Mouse (Mus musculus): ENCODE results near the gene Anks1b. TPM values are rescaled to one million over a fixed set of nuclear protein-coding genes. Genes with fewer than 3 reads are reported as not detected.
"Not testable (repeated sequence)": the region's sequence is repeated elsewhere in the genome, so short reads cannot be mapped to it uniquely, and the experiment has no call there.

Gene Anks1b
- polyA plus RNA-seq, 1 experiment from 2014 or later: 13.0 TPM

DNA sequence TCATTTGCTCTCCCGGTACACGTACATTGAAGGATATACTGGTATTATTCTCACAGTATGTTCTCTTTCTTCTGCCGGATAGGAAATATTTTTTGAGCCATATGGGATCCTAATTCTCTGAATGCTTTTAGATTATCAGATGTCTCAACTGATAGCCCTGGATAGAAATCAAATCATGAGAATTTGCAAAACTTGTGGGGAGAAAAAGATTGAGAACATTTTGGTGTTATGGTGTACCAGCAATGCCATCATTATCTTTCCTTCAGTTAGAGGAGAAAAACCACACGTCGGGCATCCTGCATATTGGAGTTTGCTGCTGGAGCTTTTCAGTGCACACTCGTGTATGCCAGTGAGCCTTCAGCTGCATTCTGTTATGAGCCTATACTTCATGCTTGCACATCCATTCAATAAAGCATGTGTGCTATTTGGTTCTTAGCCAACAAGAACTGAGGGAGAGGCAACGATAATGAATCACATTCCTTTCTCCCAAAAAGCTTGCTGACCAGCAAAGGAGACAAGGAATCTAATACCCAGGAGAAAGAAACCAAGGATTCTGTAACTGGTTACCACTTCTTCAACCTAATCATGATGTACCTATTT, 756.9 kb downstream of the Anks1b start:
- 93% methylated on average over 7 of the region's 7 CpGs for WGBS
- Histone ChIP-seq H3K9ac (ENCODE audit: low read depth, low read length) (no peak overlapping the region), H3K27me3 (ENCODE audit: control insufficient read depth, insufficient read depth, low read length) (no peaks in the 10 kb centered on the region), H3K27ac (ENCODE audit: low read depth, low read length) (no peak overlapping the region), H3K4me1 (replicated peaks; ENCODE audit: control insufficient read depth, insufficient read depth, low read length) (no peaks in the 10 kb centered on the region), H3K36me3 (ENCODE audit: control insufficient read depth, insufficient read depth, low read length) (no peaks in the 10 kb centered on the region), H3K4me3 (ENCODE audit: low read depth, low read length) (no peak overlapping the region), H3K4me2 (replicated peaks; ENCODE audit: low read depth, low read length) (no peak overlapping the region), H3K9me3 (ENCODE audit: control insufficient read depth, low read length) (no peaks in the 10 kb centered on the region)
- DNase-seq (ENCODE audit: low spot score) (no peak), ATAC-seq (ENCODE audit: low FRiP score) (no peak)

GRCm38 (mm10) chr10:90630794-90631193, 757.5 kb downstream of the Anks1b start:
- not testable (repeated sequence) for H3K4me3 ChIP-seq (ENCODE audit: low read depth, low read length); H3K27ac ChIP-seq (ENCODE audit: low read depth, low read length); H3K4me2 ChIP-seq (replicated peaks; ENCODE audit: low read depth, low read length); ATAC-seq (ENCODE audit: low FRiP score); H3K9ac ChIP-seq (ENCODE audit: low read depth, low read length); DNase-seq (ENCODE audit: low spot score); H3K36me3 ChIP-seq (ENCODE audit: control insufficient read depth, insufficient read depth, low read length); H3K4me1 ChIP-seq (replicated peaks; ENCODE audit: control insufficient read depth, insufficient read depth, low read length); H3K27me3 ChIP-seq (ENCODE audit: control insufficient read depth, insufficient read depth, low read length); H3K9me3 ChIP-seq (ENCODE audit: control insufficient read depth, low read length)
- 86% methylated on average over 3 of the region's 3 CpGs for WGBS

- Histone ChIP-seq H3K9me3 (ENCODE audit: control insufficient read depth, low read length) (no peaks in the 10 kb centered on the region), H3K4me2 (replicated peaks; ENCODE audit: low read depth, low read length) (no peak overlapping the region), H3K27ac (ENCODE audit: low read depth, low read length) (no peak overlapping the region), H3K36me3 (ENCODE audit: control insufficient read depth, insufficient read depth, low read length) (no peaks in the 10 kb centered on the region), H3K4me3 (ENCODE audit: low read depth, low read length) (no peak overlapping the region), H3K27me3 (ENCODE audit: control insufficient read depth, insufficient read depth, low read length) (no peaks in the 10 kb centered on the region), H3K9ac (ENCODE audit: low read depth, low read length) (no peak overlapping the region), H3K4me1 (replicated peaks; ENCODE audit: control insufficient read depth, insufficient read depth, low read length) (no peaks in the 10 kb centered on the region)
- no peak for ATAC-seq (ENCODE audit: low FRiP score)
- 76% methylated on average over 4 of the region's 4 CpGs for WGBS
- DNase-seq (ENCODE audit: low spot score): no peak
Observed at GRCm38 (mm10) chr10:90637352-90637751, 764.0 kb downstream of the Anks1b start.

- DNase-seq (ENCODE audit: low spot score): no peak
- H3K36me3 ChIP-seq (ENCODE audit: control insufficient read depth, insufficient read depth, low read length): no peaks in the 10 kb centered on the region
- no peak overlapping the region for H3K4me3 ChIP-seq (ENCODE audit: low read depth, low read length)
- H3K9ac ChIP-seq (ENCODE audit: low read depth, low read length): no peak overlapping the region
- H3K9me3 ChIP-seq (ENCODE audit: control insufficient read depth, low read length): no peaks in the 10 kb centered on the region
- no peaks in the 10 kb centered on the region for H3K27me3 ChIP-seq (ENCODE audit: control insufficient read depth, insufficient read depth, low read length)
- H3K4me2 ChIP-seq (replicated peaks; ENCODE audit: low read depth, low read length): no peak overlapping the region
- WGBS: 80% methylated on average over 2 of the region's 2 CpGs
- no peak overlapping the region for H3K27ac ChIP-seq (ENCODE audit: low read depth, low read length)
- ATAC-seq (ENCODE audit: low FRiP score): no peak
- H3K4me1 ChIP-seq (replicated peaks; ENCODE audit: control insufficient read depth, insufficient read depth, low read length): no peaks in the 10 kb centered on the region
Observed at GRCm38 (mm10) chr10:90649681-90650080, 776.4 kb downstream of the Anks1b start.

DNA sequence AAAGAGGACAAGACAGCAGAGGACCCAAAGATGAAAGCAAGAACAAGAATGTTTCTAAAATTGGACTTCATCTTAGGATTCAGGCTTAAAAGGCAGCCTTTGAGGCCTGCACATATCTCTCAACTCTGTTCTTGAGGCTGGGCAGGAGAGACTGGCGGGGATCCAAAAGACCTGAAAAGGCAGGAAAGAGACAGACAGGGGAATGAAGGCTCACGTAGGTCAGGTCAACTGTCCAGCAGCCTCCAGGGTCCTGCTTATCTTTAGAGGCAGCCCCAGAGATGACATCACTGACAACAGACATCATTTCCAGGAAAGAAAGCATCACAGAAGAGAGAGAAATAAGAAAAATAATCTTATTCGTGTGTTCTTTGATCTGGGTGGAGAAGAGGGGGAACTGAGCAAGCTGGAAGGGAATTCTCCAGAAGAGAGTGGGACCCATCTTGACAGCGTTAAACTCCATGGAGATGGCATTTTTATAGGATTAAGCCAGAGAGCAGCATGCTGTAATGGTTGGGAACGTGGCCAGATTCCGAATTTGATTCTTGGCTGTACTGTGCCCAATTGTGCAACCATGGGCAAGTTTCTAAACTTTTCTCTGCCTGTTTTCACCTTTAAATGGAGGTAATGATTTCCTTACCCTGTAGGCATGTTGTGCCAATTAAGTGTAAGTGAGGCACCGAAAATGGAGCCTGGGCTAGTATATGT, 784.3 kb downstream of the Anks1b start:
- H3K9me3 ChIP-seq (ENCODE audit: control insufficient read depth, low read length): no peaks in the 10 kb centered on the region
- H3K27me3 ChIP-seq (ENCODE audit: control insufficient read depth, insufficient read depth, low read length): no peaks in the 10 kb centered on the region
- no peaks in the 10 kb centered on the region for H3K4me1 ChIP-seq (replicated peaks; ENCODE audit: control insufficient read depth, insufficient read depth, low read length)
- WGBS: 89% methylated on average over 7 of the region's 7 CpGs
- no peak overlapping the region for H3K4me2 ChIP-seq (replicated peaks; ENCODE audit: low read depth, low read length)
- no peak for ATAC-seq (ENCODE audit: low FRiP score)
- no peaks in the 10 kb centered on the region for H3K36me3 ChIP-seq (ENCODE audit: control insufficient read depth, insufficient read depth, low read length)
- DNase-seq (ENCODE audit: low spot score): no peak
- no peak overlapping the region for H3K4me3 ChIP-seq (ENCODE audit: low read depth, low read length)
- no peak overlapping the region for H3K27ac ChIP-seq (ENCODE audit: low read depth, low read length)
- H3K9ac ChIP-seq (ENCODE audit: low read depth, low read length): no peak overlapping the region

DNA sequence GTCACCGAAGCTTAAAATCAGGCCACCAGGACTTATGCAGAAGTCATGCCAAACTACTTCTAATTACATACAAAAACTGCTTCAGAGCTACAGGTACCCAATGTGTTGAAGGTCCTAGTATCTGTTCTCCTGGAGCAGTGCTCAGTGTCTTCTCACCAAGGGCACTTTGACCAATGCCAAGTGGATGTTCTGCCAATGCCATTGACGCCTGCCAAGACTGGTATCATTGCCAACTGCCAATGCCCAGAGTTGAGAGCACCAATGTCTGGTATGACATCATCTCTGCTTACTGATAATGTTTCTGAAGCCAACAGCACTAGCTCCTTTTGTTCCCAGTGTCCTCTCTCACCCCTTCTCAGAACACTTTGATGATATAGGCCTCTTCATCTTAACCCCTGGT, 793.4 kb downstream of the Anks1b start:
- ATAC-seq (ENCODE audit: low FRiP score) (no peak), DNase-seq (ENCODE audit: low spot score) (no peak)
- 93% methylated on average over 2 of the region's 2 CpGs for WGBS
- Histone ChIP-seq H3K4me2 (replicated peaks; ENCODE audit: low read depth, low read length) (no peak overlapping the region), H3K4me3 (ENCODE audit: low read depth, low read length) (no peak overlapping the region), H3K36me3 (ENCODE audit: control insufficient read depth, insufficient read depth, low read length) (no peaks in the 10 kb centered on the region), H3K9me3 (ENCODE audit: control insufficient read depth, low read length) (no peaks in the 10 kb centered on the region), H3K4me1 (replicated peaks; ENCODE audit: control insufficient read depth, insufficient read depth, low read length) (no peaks in the 10 kb centered on the region), H3K9ac (ENCODE audit: low read depth, low read length) (no peak overlapping the region), H3K27me3 (ENCODE audit: control insufficient read depth, insufficient read depth, low read length) (no peaks in the 10 kb centered on the region), H3K27ac (ENCODE audit: low read depth, low read length) (no peak overlapping the region)

GRCm38 (mm10) chr10:90670291-90670690, 797.0 kb downstream of the Anks1b start:
- Histone ChIP-seq H3K9ac (ENCODE audit: low read depth, low read length) (no peak overlapping the region), H3K4me1 (replicated peaks; ENCODE audit: control insufficient read depth, insufficient read depth, low read length) (no peaks in the 10 kb centered on the region), H3K27ac (ENCODE audit: low read depth, low read length) (no peak overlapping the region), H3K27me3 (ENCODE audit: control insufficient read depth, insufficient read depth, low read length) (no peaks in the 10 kb centered on the region), H3K4me2 (replicated peaks; ENCODE audit: low read depth, low read length) (no peak overlapping the region), H3K36me3 (ENCODE audit: control insufficient read depth, insufficient read depth, low read length) (no peaks in the 10 kb centered on the region), H3K9me3 (ENCODE audit: control insufficient read depth, low read length) (no peaks in the 10 kb centered on the region), H3K4me3 (ENCODE audit: low read depth, low read length) (no peak overlapping the region)
- DNase-seq (ENCODE audit: low spot score): no peak
- no peak for ATAC-seq (ENCODE audit: low FRiP score)
- 83% methylated on average over 3 of the region's 3 CpGs for WGBS

DNA sequence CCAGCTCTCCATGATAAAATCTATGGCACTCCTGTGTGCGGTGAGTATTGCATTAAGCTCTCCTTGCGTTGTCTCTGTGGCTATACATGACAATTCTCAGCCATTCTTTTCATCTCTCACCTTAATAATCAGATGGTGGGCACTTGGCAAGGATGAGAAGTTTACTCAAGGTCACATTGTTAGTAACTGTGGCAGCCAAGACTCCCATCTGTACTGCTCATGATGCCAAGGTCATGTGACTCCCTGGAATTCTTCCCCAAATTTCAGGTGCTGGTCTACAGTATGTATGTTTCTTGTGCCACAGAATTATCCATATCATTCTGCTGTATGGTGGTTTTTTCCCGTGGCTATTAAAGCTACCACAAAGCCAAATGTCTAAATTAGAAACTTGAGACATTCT, 798.8 kb downstream of the Anks1b start:
- ATAC-seq (ENCODE audit: low FRiP score) (no peak), DNase-seq (ENCODE audit: low spot score) (no peak)
- Histone ChIP-seq H3K4me3 (ENCODE audit: low read depth, low read length) (no peak overlapping the region), H3K27ac (ENCODE audit: low read depth, low read length) (no peak overlapping the region), H3K4me2 (replicated peaks; ENCODE audit: low read depth, low read length) (no peak overlapping the region), H3K27me3 (ENCODE audit: control insufficient read depth, insufficient read depth, low read length) (no peaks in the 10 kb centered on the region), H3K36me3 (ENCODE audit: control insufficient read depth, insufficient read depth, low read length) (no peaks in the 10 kb centered on the region), H3K9ac (ENCODE audit: low read depth, low read length) (no peak overlapping the region), H3K4me1 (replicated peaks; ENCODE audit: control insufficient read depth, insufficient read depth, low read length) (no peaks in the 10 kb centered on the region), H3K9me3 (ENCODE audit: control insufficient read depth, low read length) (no peaks in the 10 kb centered on the region)
- WGBS: 89% methylated on average over 3 of the region's 3 CpGs

GRCm38 (mm10) chr10:90674362-90674761, 801.1 kb downstream of the Anks1b start:
- Histone ChIP-seq H3K4me3 (ENCODE audit: low read depth, low read length) (no peak overlapping the region), H3K4me2 (replicated peaks; ENCODE audit: low read depth, low read length) (no peak overlapping the region), H3K4me1 (replicated peaks; ENCODE audit: control insufficient read depth, insufficient read depth, low read length) (no peaks in the 10 kb centered on the region), H3K9me3 (ENCODE audit: control insufficient read depth, low read length) (no peaks in the 10 kb centered on the region), H3K36me3 (ENCODE audit: control insufficient read depth, insufficient read depth, low read length) (no peaks in the 10 kb centered on the region), H3K27ac (ENCODE audit: low read depth, low read length) (no peak overlapping the region), H3K9ac (ENCODE audit: low read depth, low read length) (no peak overlapping the region), H3K27me3 (ENCODE audit: control insufficient read depth, insufficient read depth, low read length) (no peaks in the 10 kb centered on the region)
- DNase-seq (ENCODE audit: low spot score): no peak
- 79% methylated on average over 10 of the region's 10 CpGs for WGBS
- ATAC-seq (ENCODE audit: low FRiP score): no peak
